Mouse (Mus musculus): ENCODE data around the gene Acsbg2. TPM values are rescaled to one million over a fixed set of nuclear protein-coding genes. Genes with fewer than 3 reads are reported as not detected.

Gene Acsbg2
- total and polyA plus RNA-seq, 3 experiments: not detected

DNA sequence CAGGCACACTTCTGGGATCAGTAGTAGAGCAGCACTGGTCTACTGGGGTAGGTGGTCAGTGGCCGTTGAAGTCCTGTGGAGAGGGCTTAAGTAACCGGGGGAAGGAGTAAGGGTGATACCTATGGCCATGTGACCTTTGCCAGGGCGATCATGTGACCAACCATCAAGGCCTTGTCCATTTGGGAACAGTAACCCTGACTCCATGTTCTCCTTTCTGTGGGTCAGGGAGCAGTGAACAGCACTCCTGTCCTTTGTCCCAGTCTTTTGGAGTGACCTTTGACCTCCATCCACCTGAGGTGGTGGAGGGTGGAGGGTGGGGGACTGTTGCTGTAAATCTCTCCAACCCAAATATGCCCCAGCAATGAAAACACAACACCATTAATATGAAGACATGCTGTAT is 2.2 kb upstream of the Acsbg2 start:
- TF ChIP-seq GABPA (IDR thresholded peaks at IDR 0.05; ENCODE audit: low read depth, low read length) (no peak), USF1 (IDR thresholded peaks at IDR 0.05; ENCODE audit: low read depth, low read length) (0 out of 2 replicates have a peak, but pooled peaks have one; percentile 19)
- Histone ChIP-seq H3K9ac (ENCODE audit: control insufficient read depth, low read depth, low read length, poor library complexity, severe bottlenecking) (no peak overlapping the region), H3K4me3 (ENCODE audit: control insufficient read depth in 1 of 2, insufficient read depth in 1 of 2, low read depth in 2 of 2, low read length in 2 of 2) (no peak overlapping the region), H3K79me2 (ENCODE audit: control insufficient read depth, insufficient read depth, low read length, poor library complexity) (no peaks in the 10 kb centered on the region), H3K36me3 (ENCODE audit: control insufficient read depth in 1 of 2, insufficient read depth in 2 of 2, low read length in 2 of 2) (no peaks in the 10 kb centered on the region; a peak in 1 of 4 replicates), H3K9me3 (replicated peaks; ENCODE audit: insufficient read depth, low read length) (no peaks in the 10 kb centered on the region), H3K27me3 (ENCODE audit: control insufficient read depth in 1 of 2, insufficient read depth in 2 of 2, low read length in 2 of 2) (no peaks in the 10 kb centered on the region), H3K27ac (ENCODE audit: control insufficient read depth, low read depth, low read length) (no peak overlapping the region), H3K4me1 (ENCODE audit: control insufficient read depth in 1 of 2, insufficient read depth in 2 of 2, low read length in 2 of 2) (no peaks in the 10 kb centered on the region)
- no peak for DNase-seq (ENCODE audit: low read depth, low spot score)

DNA sequence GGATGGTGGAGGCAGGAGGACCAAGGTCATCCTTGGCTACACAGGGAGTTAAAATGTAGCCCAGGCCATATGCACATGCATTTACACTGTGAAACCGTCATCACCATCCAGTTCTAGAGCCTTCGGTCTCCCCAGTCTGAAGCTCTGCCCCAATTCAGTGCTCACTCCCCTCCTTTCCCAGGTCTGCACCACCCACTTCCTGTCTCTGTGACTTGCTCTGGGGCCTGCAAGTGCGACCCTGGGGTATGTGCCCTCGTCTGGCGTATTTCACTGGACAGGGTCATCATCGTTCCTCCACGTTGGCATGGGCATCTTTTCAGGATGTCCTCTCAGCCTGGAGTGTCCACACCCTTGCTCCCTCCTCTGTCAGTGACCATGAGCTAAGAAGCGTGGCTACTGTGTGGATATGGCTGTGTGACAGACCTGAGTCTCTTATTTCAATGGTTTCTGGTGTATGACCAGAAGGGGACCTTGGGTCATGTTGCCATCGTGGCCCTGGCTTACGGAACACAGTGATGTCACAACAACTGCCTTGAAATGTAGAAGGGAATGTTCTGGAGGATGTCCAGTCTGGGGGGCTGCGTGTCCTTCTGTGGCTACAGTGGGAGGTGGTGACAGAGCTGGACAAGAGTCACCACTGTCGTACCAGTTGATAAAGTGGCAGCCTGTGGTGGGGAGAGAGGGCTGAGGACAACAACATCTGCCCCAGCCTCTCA is 847 bp upstream of the Acsbg2 start, which contains the start of gene 1700061G19Rik:
Gene 1700061G19Rik (plus strand): TSS at position 542 of the 716 bp plus-strand sequence.
- H3K4me1 ChIP-seq (ENCODE audit: control insufficient read depth in 1 of 2, insufficient read depth in 2 of 2, low read length in 2 of 2): peaks cover 0 to 4% of the 10 kb centered on the region in 2 experiments; a peak in 1 of 4 replicates
- H3K79me2 ChIP-seq (ENCODE audit: control insufficient read depth, insufficient read depth, low read length, poor library complexity): no peaks in the 10 kb centered on the region
- H3K9ac ChIP-seq (ENCODE audit: control insufficient read depth, low read depth, low read length, poor library complexity, severe bottlenecking): no peak within 1 kb of the TSS
- H3K27ac ChIP-seq (ENCODE audit: control insufficient read depth, low read depth, low read length): no peak within 1 kb of the TSS
- no peak for DNase-seq (ENCODE audit: low read depth, low spot score)
- peaks cover 0 to 2% of the 10 kb centered on the region in 2 experiments; a peak in 2 of 4 replicates for H3K36me3 ChIP-seq (ENCODE audit: control insufficient read depth in 1 of 2, insufficient read depth in 2 of 2, low read length in 2 of 2)
- no peaks in the 10 kb centered on the region for H3K27me3 ChIP-seq (ENCODE audit: control insufficient read depth in 1 of 2, insufficient read depth in 2 of 2, low read length in 2 of 2)
- H3K9me3 ChIP-seq (replicated peaks; ENCODE audit: insufficient read depth, low read length): no peaks in the 10 kb centered on the region
- H3K4me3 ChIP-seq (ENCODE audit: control insufficient read depth in 1 of 2, insufficient read depth in 1 of 2, low read depth in 2 of 2, low read length in 2 of 2): no peak within 1 kb of the TSS
- TF ChIP-seq UBTF (IDR thresholded peaks at IDR 0.05; ENCODE audit: borderline replicate concordance, insufficient read depth, low read depth, low read length) (no peak), NELFE (IDR thresholded peaks at IDR 0.05; ENCODE audit: low read depth, low read length) (no peak), SMC3 (IDR thresholded peaks at IDR 0.05; ENCODE audit: low read depth, low read length) (no peak), MAX (IDR thresholded peaks at IDR 0.05; ENCODE audit: low read length) (no peak), ZC3H11A (IDR thresholded peaks at IDR 0.05; ENCODE audit: low read depth, low read length) (no peak), MXI1 (IDR thresholded peaks at IDR 0.05; ENCODE audit: low read depth, low read length) (no peak), ZNF384 (IDR thresholded peaks at IDR 0.05; ENCODE audit: low read depth, low read length) (no peak), CHD1 (IDR thresholded peaks at IDR 0.05; ENCODE audit: low read depth, low read length) (no peak), CHD2 (IDR thresholded peaks at IDR 0.05; ENCODE audit: low read length) (no peak), POLR2AphosphoS5 (IDR thresholded peaks at IDR 0.05; ENCODE audit: borderline replicate concordance, low read depth, low read length) (no peak), ELF1 (IDR thresholded peaks at IDR 0.05; ENCODE audit: low read depth, low read length) (no peak), MEF2A (IDR thresholded peaks at IDR 0.05; ENCODE audit: extremely low read depth, insufficient replicate concordance, low read depth, low read length, poor library complexity, severe bottlenecking) (no peak), TAL1 (IDR thresholded peaks at IDR 0.05; ENCODE audit: low read length) (no peak)
